Mouse (Mus musculus): ENCODE data around the gene Wdr12. TPM values are rescaled to one million over a fixed set of nuclear protein-coding genes. Genes with fewer than 3 reads are reported as not detected.
"Not testable (repeated sequence)": the region's sequence is repeated elsewhere in the genome, so short reads cannot be mapped to it uniquely, and the experiment has no call there.

Wdr12 gene
- 95.7 and 110 TPM in 2 replicates for total RNA-seq (2017)

- peak; percentile 93 for ATAC-seq (replicated peaks; ENCODE audit: low read depth, poor library complexity, severe bottlenecking)
Observed at GRCm38 (mm10) chr1:60098024-60098781, at the start of gene Wdr12, which contains the start of gene Carf. Gene Wdr12 (minus strand): TSS chr1:60098645. Gene Carf (plus strand): TSS chr1:60098247.

GRCm38 (mm10) chr1:60137346-60137745 lies 38.9 kb upstream of the Wdr12 start:
- no peak for ATAC-seq (replicated peaks; ENCODE audit: low read depth, poor library complexity, severe bottlenecking)

- no peak for ATAC-seq (replicated peaks; ENCODE audit: low read depth, poor library complexity, severe bottlenecking)
Observed at GRCm38 (mm10) chr1:60117721-60118455, 19.4 kb upstream of the Wdr12 start.

- ATAC-seq (replicated peaks; ENCODE audit: low read depth, poor library complexity, severe bottlenecking) = no peak
Observed at GRCm38 (mm10) chr1:60104582-60104981, 6.1 kb upstream of the Wdr12 start.

- no peak for ATAC-seq (replicated peaks; ENCODE audit: low read depth, poor library complexity, severe bottlenecking)
Observed at GRCm38 (mm10) chr1:60098839-60099238, 394 bp upstream of the Wdr12 start.

- ATAC-seq (replicated peaks; ENCODE audit: low read depth, poor library complexity, severe bottlenecking) = peak; percentile 75
Observed at GRCm38 (mm10) chr1:60097277-60098023, 995 bp downstream of the Wdr12 start.

- 0 out of 2 replicates have a peak, but pooled peaks have one; percentile 22 for ATAC-seq (replicated peaks; ENCODE audit: low read depth, poor library complexity, severe bottlenecking)
Observed at GRCm38 (mm10) chr1:60096572-60097276, 1.7 kb downstream of the Wdr12 start.

GRCm38 (mm10) chr1:60076411-60076810 lies 22.0 kb downstream of the Wdr12 start:
- no peak for ATAC-seq (replicated peaks; ENCODE audit: low read depth, poor library complexity, severe bottlenecking)

GRCm38 (mm10) chr1:60075590-60075989 lies 22.9 kb downstream of the Wdr12 start:
- ATAC-seq (replicated peaks; ENCODE audit: low read depth, poor library complexity, severe bottlenecking) = no peak

- no peak for ATAC-seq (replicated peaks; ENCODE audit: low read depth, poor library complexity, severe bottlenecking)
Observed at GRCm38 (mm10) chr1:60074935-60075334, 23.5 kb downstream of the Wdr12 start.

- peak; percentile 66 for ATAC-seq (replicated peaks; ENCODE audit: low read depth, poor library complexity, severe bottlenecking)
Observed at GRCm38 (mm10) chr1:60070725-60071124, 27.7 kb downstream of the Wdr12 start.

GRCm38 (mm10) chr1:60056310-60056709 lies 42.1 kb downstream of the Wdr12 start:
- no peak for ATAC-seq (replicated peaks; ENCODE audit: low read depth, poor library complexity, severe bottlenecking)

- no peak for ATAC-seq (replicated peaks; ENCODE audit: low read depth, poor library complexity, severe bottlenecking)
Observed at GRCm38 (mm10) chr1:60054659-60055058, 43.8 kb downstream of the Wdr12 start.

- not testable (repeated sequence) for ATAC-seq (replicated peaks; ENCODE audit: low read depth, poor library complexity, severe bottlenecking)
Observed at GRCm38 (mm10) chr1:60047481-60047880, 51.0 kb downstream of the Wdr12 start.

- no peak for ATAC-seq (replicated peaks; ENCODE audit: low read depth, poor library complexity, severe bottlenecking)
Observed at GRCm38 (mm10) chr1:60044595-60044994, 53.9 kb downstream of the Wdr12 start.

GRCm38 (mm10) chr1:60042796-60043469 lies 55.5 kb downstream of the Wdr12 start, which contains the start of gene Ica1l:
Gene Ica1l (minus strand): TSS chr1:60043184.
- ATAC-seq (replicated peaks; ENCODE audit: low read depth, poor library complexity, severe bottlenecking) = peak; percentile 87

GRCm38 (mm10) chr1:60042398-60042795 lies 56.0 kb downstream of the Wdr12 start:
- no peak for ATAC-seq (replicated peaks; ENCODE audit: low read depth, poor library complexity, severe bottlenecking)

- no peak for ATAC-seq (replicated peaks; ENCODE audit: low read depth, poor library complexity, severe bottlenecking)
Observed at GRCm38 (mm10) chr1:60035044-60035443, 63.4 kb downstream of the Wdr12 start.
